Mouse (Mus musculus): ENCODE measurements around the gene Zfyve9.

GRCm38 (mm10) chr4:108724102-108724501 lies 56.5 kb downstream of the Zfyve9 start:
- TF ChIP-seq CTCF (IDR thresholded peaks at IDR 0.05; ENCODE audit: control insufficient read depth, insufficient read depth, insufficient replicate concordance, low read depth, low read length) (no peak), POLR2A (IDR thresholded peaks at IDR 0.05; ENCODE audit: control insufficient read depth, low read depth, low read length) (no peak)
